8 mouse cellular contexts compared by ENCODE assay signal in genomic region chr12:99645418-99645817, GRCm38 (mm10).
DNase-seq lines count a peak whose midpoint lies in the region; ATAC-seq and TF ChIP-seq lines count a peak whose summit lies in the region.

No protein-coding gene starts in this region.

- no peak for DNase-seq in hindbrain, postnatal 0 days (ENCODE audit: low spot score)
- DNase-seq in cerebellum, adult 8-10 months = peak; percentile 61
- DNase-seq in left cerebral cortex, postnatal 10 days (ENCODE audit: extremely low spot score in 1 of 2, low spot score in 2 of 2) = peak; percentile 23 to 60
- DNase-seq in urinary bladder, postnatal 36 days (ENCODE audit: low spot score in 2 of 2) = peak; percentile 75 to 82
- DNase-seq in c-Kit-positive CD71-positive TER-119-positive erythroid progenitor cells, embryonic 14.5 days (ENCODE audit: low spot score) = no peak

- H3K4me3 ChIP-seq in hindbrain, embryonic 13.5 days = no peak overlapping the region
- no peak overlapping the region for H3K4me3 ChIP-seq in hindbrain, postnatal 0 days (ENCODE audit: low read length)
- H3K4me3 ChIP-seq in heart, embryonic 11.5 days (ENCODE audit: low read depth, low read length) = no peak overlapping the region
- H3K4me3 ChIP-seq in neural tube, embryonic 14.5 days (ENCODE audit: low read depth, low read length) = no peak overlapping the region

- H3K9ac ChIP-seq in hindbrain, embryonic 13.5 days = no peak overlapping the region
- no peak overlapping the region for H3K9ac ChIP-seq in hindbrain, postnatal 0 days (replicated peaks; ENCODE audit: low read length)
- H3K9ac ChIP-seq in heart, embryonic 11.5 days (ENCODE audit: low read depth, low read length) = no peak overlapping the region
- no peak overlapping the region for H3K9ac ChIP-seq in neural tube, embryonic 14.5 days (replicated peaks; ENCODE audit: low read depth, low read length)

- H3K36me3 ChIP-seq in hindbrain, embryonic 13.5 days = no peaks in the 10 kb centered on the region
- H3K36me3 ChIP-seq in hindbrain, postnatal 0 days (ENCODE audit: insufficient read depth, low read length) = no peaks in the 10 kb centered on the region
- no peaks in the 10 kb centered on the region for H3K36me3 ChIP-seq in heart, embryonic 11.5 days (ENCODE audit: control insufficient read depth, insufficient read depth, low read length)
- H3K36me3 ChIP-seq in neural tube, embryonic 14.5 days (ENCODE audit: control insufficient read depth, insufficient read depth, low read length) = no peaks in the 10 kb centered on the region

- H3K4me2 ChIP-seq in hindbrain, embryonic 13.5 days = no peak overlapping the region
- no peak overlapping the region for H3K4me2 ChIP-seq in hindbrain, postnatal 0 days (ENCODE audit: low read depth, low read length)
- no peak overlapping the region for H3K4me2 ChIP-seq in heart, embryonic 11.5 days
- no peak overlapping the region for H3K4me2 ChIP-seq in neural tube, embryonic 14.5 days (ENCODE audit: low read depth, low read length)

- peaks cover 29% of the 10 kb centered on the region for H3K9me3 ChIP-seq in hindbrain, embryonic 13.5 days
- H3K9me3 ChIP-seq in hindbrain, postnatal 0 days (ENCODE audit: low read length) = peaks cover 12% of the 10 kb centered on the region
- H3K9me3 ChIP-seq in heart, embryonic 11.5 days (replicated peaks; ENCODE audit: control insufficient read depth, low read length) = peaks cover 6% of the 10 kb centered on the region; the same call in 1 of the 2 replicates
- no peaks in the 10 kb centered on the region for H3K9me3 ChIP-seq in neural tube, embryonic 14.5 days (ENCODE audit: control insufficient read depth, low read length)

- intact Hi-C loops in left cerebral cortex, postnatal 10 days (cut with DNase I) = no loop called here

- H3K4me1 ChIP-seq in hindbrain, embryonic 13.5 days (replicated peaks) = peaks cover 11% of the 10 kb centered on the region
- peaks cover 6% of the 10 kb centered on the region; the same call in 1 of the 2 replicates for H3K4me1 ChIP-seq in hindbrain, postnatal 0 days (ENCODE audit: insufficient read depth, low read length)
- no peaks in the 10 kb centered on the region for H3K4me1 ChIP-seq in heart, embryonic 11.5 days (ENCODE audit: control insufficient read depth, insufficient read depth, low read length)
- peaks cover 10% of the 10 kb centered on the region for H3K4me1 ChIP-seq in neural tube, embryonic 14.5 days (ENCODE audit: control insufficient read depth, insufficient read depth, low read length)

- peak; percentile 84; the same call in 1 of the 2 replicates for ATAC-seq in hindbrain, embryonic 13.5 days (ENCODE audit: low FRiP score)
- ATAC-seq in hindbrain, postnatal 0 days = no peak
- ATAC-seq in heart, embryonic 11.5 days (replicated peaks; ENCODE audit: insufficient number of reproducible peaks, low FRiP score, low TSS enrichment) = peak; percentile 86; the same call in 1 of the 2 replicates
- ATAC-seq in neural tube, embryonic 14.5 days (ENCODE audit: low read depth) = peak; percentile 76; the same call in 1 of the 2 replicates

- H3K27ac ChIP-seq in hindbrain, embryonic 13.5 days = no peak overlapping the region
- no peak overlapping the region for H3K27ac ChIP-seq in hindbrain, postnatal 0 days
- H3K27ac ChIP-seq in heart, embryonic 11.5 days (ENCODE audit: low read depth, low read length) = no peak overlapping the region
- no peak overlapping the region for H3K27ac ChIP-seq in neural tube, embryonic 14.5 days (ENCODE audit: low read depth, low read length)

- WGBS in hindbrain, embryonic 13.5 days = 94% methylated on average over 18 of the region's 18 CpGs
- 96% methylated on average over 18 of the region's 18 CpGs for WGBS in hindbrain, postnatal 0 days
- WGBS in heart, embryonic 11.5 days (ENCODE audit: insufficient replicate concordance) = 86% methylated on average over 18 of the region's 18 CpGs
- WGBS in neural tube, embryonic 14.5 days = 97% methylated on average over 18 of the region's 18 CpGs

- no peaks in the 10 kb centered on the region for H3K27me3 ChIP-seq in hindbrain, embryonic 13.5 days
- no peaks in the 10 kb centered on the region for H3K27me3 ChIP-seq in hindbrain, postnatal 0 days (ENCODE audit: insufficient read depth, low read length)
- no peaks in the 10 kb centered on the region for H3K27me3 ChIP-seq in heart, embryonic 11.5 days (ENCODE audit: control insufficient read depth, insufficient read depth, low read length)
- H3K27me3 ChIP-seq in neural tube, embryonic 14.5 days (ENCODE audit: control insufficient read depth, insufficient read depth, low read length) = no peaks in the 10 kb centered on the region

- no peak for TF ChIP-seq CTCF in hindbrain, postnatal 0 days (IDR thresholded peaks at IDR 0.05; ENCODE audit: low read depth)

Comparison
In these comparisons a context has a peak if more than half of its experiments do, and no peak if none do; other contexts are left out.
1. DNase-seq: peak in cerebellum, adult 8-10 months (single experiment), left cerebral cortex, postnatal 10 days (2 of 2) and urinary bladder, postnatal 36 days (2 of 2); none in hindbrain, postnatal 0 days (single experiment) and c-Kit-positive CD71-positive TER-119-positive erythroid progenitor cells, embryonic 14.5 days (single experiment).